12 mouse cellular contexts compared by ENCODE assay signal in genomic region chr10:17599831-17600761, GRCm38 (mm10).
DNase-seq lines count a peak whose midpoint lies in the region; ATAC-seq lines count a peak whose summit lies in the region.
"Had no signal": no experiment of that assay in that cellular context is flagged by ENCODE, and none has a peak within 500 bp of the region (broad histone marks: within the 10 kb centered on the region; RNA-seq: fewer than 3 reads in every experiment).

No protein-coding gene starts in this region.

- ATAC-seq in midbrain, embryonic 13.5 days: 0 out of 2 replicates have a peak, but pooled peaks have one; percentile 55
- no peak for ATAC-seq in midbrain, embryonic 14.5 days (ENCODE audit: low FRiP score, low TSS enrichment)
- peak; percentile 48; the same call in 1 of the 2 replicates for ATAC-seq in forebrain, embryonic 14.5 days
- ATAC-seq in liver, embryonic 13.5 days (ENCODE audit: low read depth): peak; percentile 81
- ATAC-seq: activated CD4-positive, CD25-positive, alpha-beta regulatory T cell, adult 4 months had no signal

- no peak for DNase-seq in midbrain, embryonic 14.5 days
- peak; percentile 16 for DNase-seq in forebrain, embryonic 14.5 days (ENCODE audit: low spot score)
- peak; percentile 55 for DNase-seq in liver, embryonic 13.5 days
- no peak for DNase-seq in left cerebral cortex, postnatal 4 days
- DNase-seq in frontal cortex, adult 2 months (ENCODE audit: extremely low spot score in 1 of 2, low spot score in 1 of 2): no peak
- no peak for DNase-seq in retina, embryonic 14.5 days (ENCODE audit: low spot score)
- DNase-seq: kidney, adult 18-20 months; thymus, adult 18-20 months had no signal

- no peaks in the 10 kb centered on the region for H3K9me3 ChIP-seq in midbrain, embryonic 13.5 days
- no peaks in the 10 kb centered on the region for H3K9me3 ChIP-seq in midbrain, embryonic 14.5 days (ENCODE audit: control insufficient read depth, low read length)
- H3K9me3 ChIP-seq in forebrain, embryonic 14.5 days (replicated peaks; ENCODE audit: control insufficient read depth, low read length): no peaks in the 10 kb centered on the region
- no peaks in the 10 kb centered on the region for H3K9me3 ChIP-seq in liver, embryonic 13.5 days (replicated peaks)
- H3K9me3 ChIP-seq: heart, embryonic 15.5 days had no signal

- H3K4me3 ChIP-seq in midbrain, embryonic 13.5 days (replicated peaks): no peak overlapping the region
- H3K4me3 ChIP-seq in midbrain, embryonic 14.5 days (replicated peaks; ENCODE audit: low read depth, low read length): no peak overlapping the region
- no peak overlapping the region for H3K4me3 ChIP-seq in forebrain, embryonic 14.5 days (ENCODE audit: low read depth, low read length)
- H3K4me3 ChIP-seq in liver, embryonic 13.5 days (replicated peaks): no peak overlapping the region
- H3K4me3 ChIP-seq: erythroblast, embryonic 14.5 days; heart, embryonic 15.5 days had no signal

- WGBS in midbrain, embryonic 13.5 days: 44% methylated on average over 6 of the region's 6 CpGs
- WGBS in midbrain, embryonic 14.5 days: 41% methylated on average over 6 of the region's 6 CpGs
- WGBS in forebrain, embryonic 14.5 days: 28% methylated on average over 6 of the region's 6 CpGs
- 13% methylated on average over 6 of the region's 6 CpGs for WGBS in liver, embryonic 13.5 days (ENCODE audit: insufficient replicate concordance)

- no peak overlapping the region for H3K27ac ChIP-seq in midbrain, embryonic 13.5 days
- no peak overlapping the region for H3K27ac ChIP-seq in midbrain, embryonic 14.5 days (replicated peaks; ENCODE audit: low read depth, low read length)
- no peak overlapping the region for H3K27ac ChIP-seq in forebrain, embryonic 14.5 days (ENCODE audit: low read depth, low read length)
- peak overlapping the region; percentile 78 for H3K27ac ChIP-seq in liver, embryonic 13.5 days
- H3K27ac ChIP-seq: heart, embryonic 15.5 days had no signal

- no peak overlapping the region for H3K9ac ChIP-seq in midbrain, embryonic 13.5 days (replicated peaks)
- no peak overlapping the region for H3K9ac ChIP-seq in midbrain, embryonic 14.5 days (replicated peaks; ENCODE audit: low read length)
- no peak overlapping the region for H3K9ac ChIP-seq in forebrain, embryonic 14.5 days (ENCODE audit: low read length)
- H3K9ac ChIP-seq in liver, embryonic 13.5 days: 0 out of 2 replicates have a peak overlapping the region, but pooled peaks have one; percentile 15
- H3K9ac ChIP-seq: heart, embryonic 15.5 days had no signal

- intact Hi-C loops in left cerebral cortex, postnatal 4 days (cut with DNase I): no loop called here

- H3K36me3 ChIP-seq in midbrain, embryonic 13.5 days: no peaks in the 10 kb centered on the region
- no peaks in the 10 kb centered on the region for H3K36me3 ChIP-seq in midbrain, embryonic 14.5 days (ENCODE audit: control insufficient read depth, insufficient read depth, low read length)
- H3K36me3 ChIP-seq in forebrain, embryonic 14.5 days (ENCODE audit: control insufficient read depth, insufficient read depth, low read length): no peaks in the 10 kb centered on the region
- no peaks in the 10 kb centered on the region for H3K36me3 ChIP-seq in liver, embryonic 13.5 days
- H3K36me3 ChIP-seq: heart, embryonic 15.5 days had no signal

- no peak overlapping the region for H3K4me2 ChIP-seq in midbrain, embryonic 13.5 days (replicated peaks)
- no peak overlapping the region for H3K4me2 ChIP-seq in midbrain, embryonic 14.5 days (ENCODE audit: low read length)
- H3K4me2 ChIP-seq in forebrain, embryonic 14.5 days (ENCODE audit: low read length): no peak overlapping the region
- H3K4me2 ChIP-seq in liver, embryonic 13.5 days: peak overlapping the region; percentile 37
- H3K4me2 ChIP-seq: heart, embryonic 15.5 days had no signal

- H3K4me1 ChIP-seq in midbrain, embryonic 13.5 days (replicated peaks): peaks cover 9% of the 10 kb centered on the region; the same call in 1 of the 2 replicates
- no peaks in the 10 kb centered on the region for H3K4me1 ChIP-seq in midbrain, embryonic 14.5 days (ENCODE audit: control insufficient read depth, insufficient read depth, low read length)
- H3K4me1 ChIP-seq in forebrain, embryonic 14.5 days (ENCODE audit: control insufficient read depth, insufficient read depth, low read length): no peaks in the 10 kb centered on the region; the same call in 1 of the 2 replicates
- H3K4me1 ChIP-seq in liver, embryonic 13.5 days (replicated peaks): peaks cover 75% of the 10 kb centered on the region

- no peaks in the 10 kb centered on the region for H3K27me3 ChIP-seq in midbrain, embryonic 13.5 days
- H3K27me3 ChIP-seq in midbrain, embryonic 14.5 days (ENCODE audit: control insufficient read depth, insufficient read depth, low read length): no peaks in the 10 kb centered on the region
- H3K27me3 ChIP-seq in forebrain, embryonic 14.5 days (replicated peaks; ENCODE audit: control insufficient read depth, insufficient read depth, low read length): no peaks in the 10 kb centered on the region
- H3K27me3 ChIP-seq in liver, embryonic 13.5 days: no peaks in the 10 kb centered on the region
- H3K27me3 ChIP-seq: heart, embryonic 15.5 days had no signal

Comparison
In these comparisons a context has a peak if more than half of its experiments do, and no peak if none do; other contexts are left out.
1. DNase-seq: peak in forebrain, embryonic 14.5 days (single experiment) and liver, embryonic 13.5 days (single experiment); none in midbrain, embryonic 14.5 days (single experiment), left cerebral cortex, postnatal 4 days (single experiment), frontal cortex, adult 2 months (0 of 2) and retina, embryonic 14.5 days (single experiment).